Mouse (Mus musculus) MEL (cell line): ENCODE measurements around the gene Mmp25. TPM values are rescaled to one million over a fixed set of nuclear protein-coding genes. Genes with fewer than 3 reads are reported as not detected.

ENCODE experiments used
- DNase-seq: peaks from one replicate; pipeline ENCODE4 v3.0.0; 2011; ENCODE audit warnings: low read depth, low spot score
- H3K27ac ChIP-seq: 2 replicates; pipeline ENCODE4 v1.5.1; 2012; ENCODE audit warnings: low read depth, mild to moderate bottlenecking, control low read depth, low read length, moderate library complexity; ENCODE audit not compliant: control insufficient read depth
- H3K27me3 ChIP-seq, 2 experiments: fragments of 150-350 bp in 1 of 2; sonication (generic) in 1 of 2; 2 replicates each; pipeline ENCODE4 v1.6.1; 2012; ENCODE audit warnings: low read length in 2 of 2, mild to moderate bottlenecking in 2 of 2, improper control_type of control experiment in 1 of 2, moderate library complexity in 1 of 2; ENCODE audit not compliant: insufficient read depth in 2 of 2, control insufficient read depth in 1 of 2
- H3K36me3 ChIP-seq, 2 experiments: 2 replicates each; pipeline ENCODE4 v1.6.1; 2012 to 2014; ENCODE audit warnings: low read length in 2 of 2, improper control_type of control experiment in 1 of 2, inconsistent platforms in 1 of 2, mild to moderate bottlenecking in 1 of 2; ENCODE audit not compliant: insufficient read depth in 2 of 2, control insufficient read depth in 1 of 2
- H3K4me1 ChIP-seq, 2 experiments: fragments of 150-350 bp in 1 of 2; sonication (generic) in 1 of 2; 2 replicates each; pipeline ENCODE4 v1.6.1; 2012; ENCODE audit warnings: low read length in 2 of 2, improper control_type of control experiment in 1 of 2, mild to moderate bottlenecking in 1 of 2; ENCODE audit not compliant: insufficient read depth in 2 of 2, control insufficient read depth in 1 of 2
- H3K4me3 ChIP-seq, 2 experiments: fragments of 150-350 bp in 1 of 2; sonication (generic) in 1 of 2; 2 replicates each; pipeline ENCODE4 v1.5.1; 2012; ENCODE audit warnings: low read depth in 2 of 2, low read length in 2 of 2, mild to moderate bottlenecking in 2 of 2, moderate library complexity in 2 of 2, control low read depth in 1 of 2, improper control_type of control experiment in 1 of 2; ENCODE audit not compliant: control insufficient read depth in 1 of 2, insufficient read depth in 1 of 2
- H3K79me2 ChIP-seq: 2 replicates; pipeline ENCODE4 v1.6.1; 2012; ENCODE audit warnings: mild to moderate bottlenecking, low read length, moderate library complexity; ENCODE audit not compliant: control insufficient read depth, poor library complexity, insufficient read depth
- H3K9ac ChIP-seq: 2 replicates; pipeline ENCODE4 v1.6.1; 2012; ENCODE audit warnings: low read depth, mild to moderate bottlenecking, control low read depth, low read length, moderate library complexity; ENCODE audit not compliant: control insufficient read depth, poor library complexity, severe bottlenecking
- H3K9me3 ChIP-seq: fragments of 150-350 bp; sonication (generic); replicated peaks from 2 replicates; pipeline ENCODE4 v1.6.1; 2012; ENCODE audit warnings: mild to moderate bottlenecking, low read length, improper control_type of control experiment, moderate library complexity; ENCODE audit not compliant: insufficient read depth
- CHD1 ChIP-seq: IDR thresholded peaks from 2 replicates; pipeline ENCODE4 v1.6.1; 2012; ENCODE audit warnings: low read depth, mild to moderate bottlenecking, inconsistent platforms, low read length, improper control_type of control experiment
- CHD2 ChIP-seq: IDR thresholded peaks from 2 replicates; pipeline ENCODE4 v1.6.1; 2011; ENCODE audit warnings: low read length, improper control_type of control experiment
- ELF1 ChIP-seq: IDR thresholded peaks from 2 replicates; pipeline ENCODE4 v1.6.1; 2014; ENCODE audit warnings: low read depth, mild to moderate bottlenecking, inconsistent platforms, low read length, improper control_type of control experiment, moderate library complexity
- EP300 ChIP-seq, 2 experiments: IDR thresholded peaks; 2 replicates each; pipeline ENCODE4 v1.6.1; 2011; ENCODE audit warnings: improper control_type of control experiment in 2 of 2, low read length in 2 of 2, low read depth in 1 of 2, mild to moderate bottlenecking in 1 of 2
- GATA1 ChIP-seq: IDR thresholded peaks from 2 replicates; pipeline ENCODE4 v1.6.1; 2011; ENCODE audit warnings: low read depth, low read length, improper control_type of control experiment
- HCFC1 ChIP-seq: IDR thresholded peaks from 2 replicates; pipeline ENCODE4 v1.6.1; 2012; ENCODE audit warnings: low read depth, mild to moderate bottlenecking, inconsistent platforms, low read length, improper control_type of control experiment, moderate library complexity
- JUND ChIP-seq: IDR thresholded peaks from 2 replicates; pipeline ENCODE4 v1.6.1; 2011; ENCODE audit warnings: low read depth, mild to moderate bottlenecking, improper control_type of control experiment, low read length
- KAT2A ChIP-seq: conservative IDR thresholded peaks from 2 replicates; pipeline ENCODE4 v1.6.1; 2012; ENCODE audit warnings: low read depth, low read length, improper control_type of control experiment, inconsistent platforms
- MAFK ChIP-seq: IDR thresholded peaks from 2 replicates; pipeline ENCODE4 v1.6.1; 2011; ENCODE audit warnings: low read depth, mild to moderate bottlenecking, low read length, improper control_type of control experiment, borderline replicate concordance
- MAX ChIP-seq: IDR thresholded peaks from 2 replicates; pipeline ENCODE4 v1.6.1; 2011; ENCODE audit warnings: low read length, improper control_type of control experiment
- MEF2A ChIP-seq: IDR thresholded peaks from 2 replicates; pipeline ENCODE4 v1.6.1; 2014; ENCODE audit warnings: low read depth, mild to moderate bottlenecking, inconsistent platforms, low read length, improper control_type of control experiment; ENCODE audit not compliant: poor library complexity, insufficient replicate concordance, severe bottlenecking; ENCODE audit errors: extremely low read depth
- MXI1 ChIP-seq: IDR thresholded peaks from 2 replicates; pipeline ENCODE4 v1.6.1; 2011; ENCODE audit warnings: mild to moderate bottlenecking, low read depth, low read length, improper control_type of control experiment
- MYB ChIP-seq: IDR thresholded peaks from 2 replicates; pipeline ENCODE4 v1.6.1; 2011; ENCODE audit warnings: mild to moderate bottlenecking, low read depth, low read length, improper control_type of control experiment
- MYC ChIP-seq: IDR thresholded peaks from 2 replicates; pipeline ENCODE4 v1.6.1; 2011; ENCODE audit warnings: low read depth, mild to moderate bottlenecking, low read length, improper control_type of control experiment, moderate library complexity
- NELFE ChIP-seq: IDR thresholded peaks from 2 replicates; pipeline ENCODE4 v1.6.1; 2011; ENCODE audit warnings: low read depth, low read length, improper control_type of control experiment
- NRF1 ChIP-seq: IDR thresholded peaks from 2 replicates; pipeline ENCODE4 v1.6.1; 2014; ENCODE audit warnings: low read depth, mild to moderate bottlenecking, inconsistent platforms, low read length, improper control_type of control experiment, moderate library complexity; ENCODE audit not compliant: poor library complexity, insufficient read depth, severe bottlenecking
- POLR2A ChIP-seq, 2 experiments: IDR thresholded peaks; 2 replicates each; pipeline ENCODE4 v1.6.1; 2011 to 2012; ENCODE audit warnings: low read length in 2 of 2, mild to moderate bottlenecking in 2 of 2, control low read depth in 1 of 2, improper control_type of control experiment in 1 of 2, low read depth in 1 of 2, moderate library complexity in 1 of 2; ENCODE audit not compliant: control insufficient read depth in 1 of 2, insufficient read depth in 1 of 2, poor library complexity in 1 of 2
- POLR2AphosphoS2 ChIP-seq: IDR thresholded peaks from 2 replicates; pipeline ENCODE4 v1.6.1; 2011; ENCODE audit warnings: low read length, improper control_type of control experiment
- POLR2AphosphoS5 ChIP-seq: IDR thresholded peaks from 2 replicates; pipeline ENCODE4 v1.6.1; 2012; ENCODE audit warnings: low read depth, borderline replicate concordance, mild to moderate bottlenecking, inconsistent platforms, low read length, moderate library complexity, mixed read lengths
- SIN3A ChIP-seq: IDR thresholded peaks from 2 replicates; pipeline ENCODE4 v1.6.1; 2012; ENCODE audit warnings: low read length, improper control_type of control experiment, inconsistent platforms
- SMC3 ChIP-seq: IDR thresholded peaks from 2 replicates; pipeline ENCODE4 v1.6.1; 2011; ENCODE audit warnings: low read depth, low read length, improper control_type of control experiment
- TBP ChIP-seq: IDR thresholded peaks from 2 replicates; pipeline ENCODE4 v1.8.0; 2011; ENCODE audit warnings: low read depth, low read length, improper control_type of control experiment
- TCF12 ChIP-seq: IDR thresholded peaks from 2 replicates; pipeline ENCODE4 v1.6.1; 2014; ENCODE audit warnings: low read depth, mild to moderate bottlenecking, inconsistent platforms, low read length, improper control_type of control experiment, moderate library complexity
- USF1 ChIP-seq: IDR thresholded peaks from 2 replicates; pipeline ENCODE4 v1.6.1; 2014; ENCODE audit warnings: low read depth, mild to moderate bottlenecking, inconsistent platforms, low read length, improper control_type of control experiment, moderate library complexity
- USF2 ChIP-seq, 2 experiments: IDR thresholded peaks; 2 replicates each; pipeline ENCODE4 v1.6.1; 2011 to 2012; ENCODE audit warnings: improper control_type of control experiment in 2 of 2, low read length in 2 of 2, borderline replicate concordance in 1 of 2, inconsistent platforms in 1 of 2, low read depth in 1 of 2, mild to moderate bottlenecking in 1 of 2; ENCODE audit not compliant: insufficient read depth in 1 of 2
- ZMIZ1 ChIP-seq: IDR thresholded peaks from 2 replicates; pipeline ENCODE4 v1.6.1; 2012; ENCODE audit warnings: low read depth, mild to moderate bottlenecking, inconsistent platforms, low read length, improper control_type of control experiment, moderate library complexity
- ZNF384 ChIP-seq: IDR thresholded peaks from 2 replicates; pipeline ENCODE4 v1.6.1; 2012; ENCODE audit warnings: low read depth, mild to moderate bottlenecking, inconsistent platforms, low read length, improper control_type of control experiment
- polyA plus RNA-seq, 2 experiments: library from polyadenylated mRNA; stranded (reverse) in 1 of 2; unstranded in 1 of 2; fragments of >175 nt in 1 of 2; fragments of >200 nt in 1 of 2; gene quantifications; 2 replicates each; pipeline versions ENCODE4 v1.2.1 to v1.2.4; 2012; ENCODE audit warnings: low replicate concordance in 2 of 2, low read depth in 1 of 2; ENCODE audit not compliant: insufficient read length in 2 of 2, insufficient read depth in 1 of 2, missing spikeins in 1 of 2
- total RNA-seq: library from RNA; depleted of rRNA; stranded (reverse); fragments of 300-350 nt; gene quantifications from 2 replicates; pipeline ENCODE4 v1.2.3, GENCODE M21; 2012

The Mmp25 gene
- total and polyA plus RNA-seq, 3 experiments = 0.01 TPM; not detected in 2

DNA sequence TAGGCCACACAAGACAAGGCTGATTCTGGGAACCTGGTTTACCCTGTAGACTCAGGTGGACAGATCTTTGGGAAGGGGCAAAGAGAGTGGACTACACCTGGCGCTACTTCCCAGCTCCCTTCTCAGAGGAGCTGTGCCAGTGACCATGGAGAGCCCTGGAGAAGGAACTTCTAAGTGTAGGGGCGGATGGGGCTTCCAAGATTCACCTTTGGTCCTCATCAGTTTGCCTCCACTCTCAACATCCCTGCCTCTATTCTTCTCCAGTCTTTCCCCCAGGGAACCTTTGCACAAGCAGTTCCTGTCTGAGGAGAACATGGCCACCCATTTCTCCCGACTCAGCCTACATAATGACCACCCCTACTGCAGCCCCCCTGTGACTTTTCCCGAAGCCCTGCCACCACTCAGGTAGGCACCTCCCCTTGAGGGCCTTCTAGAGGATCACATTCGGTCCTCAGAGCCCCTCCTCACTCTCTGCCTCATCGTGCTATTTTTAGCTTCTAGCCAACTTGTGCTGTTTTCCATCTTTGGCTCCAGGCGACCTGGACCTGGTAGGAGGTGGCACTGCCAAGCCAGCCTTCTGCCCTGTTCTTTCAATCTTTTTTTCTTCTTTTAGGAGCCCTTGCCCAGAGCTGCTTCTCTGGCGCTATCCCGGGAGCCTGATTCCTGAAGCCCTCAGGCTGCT lies 29.3 kb upstream of the Mmp25 start:
- H3K4me1 ChIP-seq = peaks cover 0 to 17% of the 10 kb centered on the region in 2 experiments
- DNase-seq = no peak
- peak overlapping the region; percentile 70 to 78 for H3K4me3 ChIP-seq
- peaks cover 15% of the 10 kb centered on the region for H3K79me2 ChIP-seq
- TF ChIP-seq EP300 (IDR thresholded peaks at IDR 0.05; ENCODE audit: low read depth in 1 of 2, low read length in 2 of 2) = no peak
- no peak for TF ChIP-seq JUND
- H3K9me3 ChIP-seq = no peaks in the 10 kb centered on the region
- peaks cover 0 to 15% of the 10 kb centered on the region in 2 experiments; a peak in 2 of 4 replicates for H3K36me3 ChIP-seq
- no peak overlapping the region for H3K27ac ChIP-seq
- H3K9ac ChIP-seq = peak overlapping the region; percentile 52
- no peaks in the 10 kb centered on the region for H3K27me3 ChIP-seq

DNA sequence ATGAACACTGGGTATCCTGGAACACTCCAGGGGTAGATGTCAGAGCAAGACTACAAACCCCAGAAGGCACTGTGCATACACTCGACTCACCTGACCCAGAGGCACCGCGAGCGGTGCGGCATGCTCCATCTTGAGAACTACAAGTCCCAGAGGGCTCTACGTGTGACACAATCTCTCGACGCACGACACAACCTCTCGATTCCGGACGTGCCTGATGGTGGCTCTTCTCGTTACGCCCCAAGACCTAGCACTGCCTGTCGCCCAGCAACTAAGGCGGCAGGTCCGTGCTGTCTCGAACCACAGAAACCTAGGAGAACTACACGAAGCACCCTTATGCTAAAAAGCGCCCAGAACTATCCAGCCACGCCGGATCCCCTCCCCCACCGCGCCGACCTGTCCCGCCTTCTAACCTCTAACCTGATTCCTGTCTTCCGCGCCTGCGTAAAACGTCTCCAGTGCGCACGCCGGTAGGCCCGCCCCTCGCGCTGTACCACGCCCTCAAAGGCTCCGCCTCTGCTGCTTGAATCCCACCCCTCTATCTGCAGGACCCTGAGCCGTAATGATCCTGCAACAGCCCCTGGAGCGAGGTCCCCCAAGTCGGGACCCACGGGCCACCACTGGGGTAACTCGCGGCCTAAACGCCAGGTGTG lies 28.5 kb upstream of the Mmp25 start, which contains the start of the genes Hcfc1r1 and Thoc6:
Hcfc1r1 (plus strand) TSS at position 173 of the 650 bp plus-strand sequence.
Thoc6 (minus strand) TSS at position 459 of the 650 bp plus-strand sequence.
- Histone ChIP-seq H3K4me1 (peaks cover 0 to 17% of the 10 kb centered on the region in 2 experiments), H3K36me3 (peaks cover 0 to 15% of the 10 kb centered on the region in 2 experiments; a peak in 2 of 4 replicates)

More for the DNA sequence above, 28.5 kb upstream of the Mmp25 start, which contains the start of the genes Hcfc1r1 and Thoc6:
- H3K27ac ChIP-seq = peak within 1 kb of the TSS; percentile 82
- H3K27me3 ChIP-seq = no peaks in the 10 kb centered on the region
- peak; percentile 95 for TF ChIP-seq USF1
- no peak for TF ChIP-seq MYB
- TF ChIP-seq ZNF384 = no peak; the same call in 1 of the 2 replicates
- no peak for TF ChIP-seq EP300 (IDR thresholded peaks at IDR 0.05; ENCODE audit: low read depth in 1 of 2, low read length in 2 of 2)
- peak; percentile 32 for TF ChIP-seq ZMIZ1
- TF ChIP-seq KAT2A = peak; percentile 90
- TF ChIP-seq MYC = peak; percentile 95
- TF ChIP-seq ELF1 = peak; percentile 84
- TF ChIP-seq CHD1 = no peak
- TF ChIP-seq GATA1 = peak; percentile 47
- no peak for TF ChIP-seq MEF2A
- TF ChIP-seq POLR2A (IDR thresholded peaks at IDR 0.05; ENCODE audit: control insufficient read depth in 1 of 2, insufficient read depth in 1 of 2, low read depth in 1 of 2, low read length in 2 of 2, poor library complexity in 1 of 2) = peak in 1 of 2 experiments; percentile 92; a peak in 2 of 4 replicates
- peak; percentile 85 for TF ChIP-seq CHD2
- TF ChIP-seq MAX = peak; percentile 76
- peak; percentile 71 for TF ChIP-seq NRF1
- TF ChIP-seq POLR2AphosphoS2 = peak; percentile 55
- TF ChIP-seq NELFE = peak; percentile 73
- no peak for TF ChIP-seq USF2 (IDR thresholded peaks at IDR 0.05; ENCODE audit: borderline replicate concordance in 1 of 2, insufficient read depth in 1 of 2, low read depth in 1 of 2, low read length in 2 of 2)
- TF ChIP-seq SIN3A = peak; percentile 92
- TF ChIP-seq POLR2AphosphoS5 = peak; percentile 75; the same call in 1 of the 2 replicates
- no peak for TF ChIP-seq SMC3
- TF ChIP-seq TBP = peak; percentile 72
- no peak for TF ChIP-seq MAFK
- peak; percentile 80 for TF ChIP-seq MXI1
- TF ChIP-seq TCF12 = 0 out of 2 replicates have a peak, but pooled peaks have one; percentile 27
- peak; percentile 97 for TF ChIP-seq HCFC1
- TF ChIP-seq, all 39 proteins: peak for 18
- Histone ChIP-seq H3K9me3 (no peaks in the 10 kb centered on the region), H3K9ac (peak within 1 kb of the TSS; percentile 77), H3K79me2 (peaks cover 15% of the 10 kb centered on the region), H3K4me3 (peak within 1 kb of the TSS; percentile 70 to 78)
- peak; percentile 98 for DNase-seq
